8 mouse cellular contexts compared by ENCODE assay signal in the genomic region with DNA sequence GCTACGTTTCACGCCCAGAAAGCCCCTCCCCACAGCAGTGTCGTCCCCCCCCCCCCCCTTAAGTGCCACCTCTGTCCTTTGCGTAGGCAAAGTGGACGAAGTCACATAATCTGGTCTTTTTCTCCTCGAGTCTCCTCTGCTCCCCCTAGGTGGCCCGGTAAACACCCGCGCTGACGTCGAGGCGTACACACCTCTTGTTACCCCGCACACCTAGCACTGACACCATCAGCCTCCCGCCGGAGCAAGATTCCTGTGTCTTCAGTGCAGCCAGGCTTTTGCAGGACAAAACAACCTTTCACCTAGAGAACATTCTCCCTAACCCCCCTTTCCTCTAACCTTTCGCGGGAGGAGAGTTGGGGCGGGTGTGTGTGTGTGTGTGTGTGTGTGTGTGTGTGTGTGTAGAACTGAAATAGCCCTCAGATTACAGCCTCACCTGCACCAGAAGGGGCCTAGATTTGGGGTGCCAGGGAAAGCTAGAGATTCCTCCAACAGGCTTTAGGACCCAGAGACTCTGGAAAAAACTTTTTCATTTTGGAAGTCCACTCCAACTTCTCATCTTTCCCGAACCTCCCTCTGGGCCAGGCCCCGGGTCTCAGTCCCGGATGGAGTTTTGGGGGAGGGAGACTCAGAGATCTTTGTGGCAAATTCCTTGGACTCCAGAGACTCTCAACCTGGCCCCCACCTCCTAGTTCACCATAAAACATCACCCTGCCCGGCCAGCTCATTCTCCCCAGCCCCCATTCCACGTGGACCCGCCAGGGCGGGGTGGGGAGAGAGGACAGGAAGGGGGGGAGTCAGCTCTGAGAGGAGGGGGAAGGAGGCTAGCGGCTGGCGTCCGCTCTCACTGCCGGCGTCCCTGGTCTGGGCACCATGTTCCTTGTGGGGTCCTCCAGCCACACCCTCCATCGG. TPM values are rescaled to one million over a fixed set of nuclear protein-coding genes. Genes with fewer than 3 reads are reported as not detected.
DNase-seq lines count a peak whose midpoint lies in the region; ATAC-seq and TF ChIP-seq lines count a peak whose summit lies in the region.

Gene Fkbp10, plus strand, starts transcription at position 784 of the 909 bp plus-strand sequence.

- peak within 1 kb of the TSS; percentile 72 for H3K4me3 ChIP-seq in kidney, adult 2 months (ENCODE audit: insufficient read depth, low read depth, low read length)
- H3K4me3 ChIP-seq in gastrocnemius, adult 2 months: peak within 1 kb of the TSS; percentile 92
- peak within 1 kb of the TSS; percentile 39 for H3K4me3 ChIP-seq in hindbrain, embryonic 14.5 days (replicated peaks; ENCODE audit: low read length)
- H3K4me3 ChIP-seq in liver, embryonic 15.5 days (replicated peaks): peak within 1 kb of the TSS; percentile 57

- H3K4me1 ChIP-seq in kidney, adult 2 months (ENCODE audit: control insufficient read depth, insufficient read depth, low read length): no peaks in the 10 kb centered on the region
- peaks cover 9% of the 10 kb centered on the region for H3K4me1 ChIP-seq in hindbrain, embryonic 14.5 days (replicated peaks; ENCODE audit: control insufficient read depth, insufficient read depth, low read length)
- H3K4me1 ChIP-seq in liver, embryonic 15.5 days (replicated peaks): peaks cover 13% of the 10 kb centered on the region

- TF ChIP-seq POLR2A in kidney, adult 2 months (IDR thresholded peaks at IDR 0.05; ENCODE audit: low read depth, low read length): no peak

- H3K27ac ChIP-seq in kidney, adult 2 months (ENCODE audit: insufficient read depth, low read depth, low read length): peak within 1 kb of the TSS; percentile 51
- H3K27ac ChIP-seq in gastrocnemius, adult 2 months: peak within 1 kb of the TSS; percentile 90
- peak within 1 kb of the TSS; percentile 16 for H3K27ac ChIP-seq in hindbrain, embryonic 14.5 days
- peak within 1 kb of the TSS; percentile 24; the same call in 1 of the 2 replicates for H3K27ac ChIP-seq in liver, embryonic 15.5 days (replicated peaks)

- TF ChIP-seq CTCF in kidney, adult 2 months (conservative IDR thresholded peaks at IDR 0.05; ENCODE audit: insufficient read depth, insufficient read length, low read depth, low read length): no peak
- TF ChIP-seq CTCF in gastrocnemius, adult 2 months (IDR thresholded peaks at IDR 0.05): no peak

- H3K9me3 ChIP-seq in hindbrain, embryonic 14.5 days (ENCODE audit: control insufficient read depth, low read length): no peaks in the 10 kb centered on the region
- H3K9me3 ChIP-seq in liver, embryonic 15.5 days (replicated peaks): no peaks in the 10 kb centered on the region

- peak; percentile 61; the same call in 1 of the 2 replicates for ATAC-seq in hindbrain, embryonic 14.5 days (ENCODE audit: low FRiP score)
- no peak; the same call in 1 of the 2 replicates for ATAC-seq in liver, embryonic 15.5 days (ENCODE audit: insufficient read depth)
- ATAC-seq in monocyte, adult 5-6 weeks (replicated peaks; ENCODE audit: insufficient number of reproducible peaks, low FRiP score, low TSS enrichment, poor library complexity, severe bottlenecking): no peak

- no peaks in the 10 kb centered on the region for H3K36me3 ChIP-seq in kidney, adult 2 months (ENCODE audit: control insufficient read depth, insufficient read depth, low read length)
- no peaks in the 10 kb centered on the region for H3K36me3 ChIP-seq in hindbrain, embryonic 14.5 days (replicated peaks; ENCODE audit: control insufficient read depth, insufficient read depth)
- no peaks in the 10 kb centered on the region for H3K36me3 ChIP-seq in liver, embryonic 15.5 days (replicated peaks)

- H3K27me3 ChIP-seq in kidney, adult 2 months (replicated peaks; ENCODE audit: control insufficient read depth, insufficient read depth, low read length): no peaks in the 10 kb centered on the region
- H3K27me3 ChIP-seq in hindbrain, embryonic 14.5 days (ENCODE audit: control insufficient read depth, insufficient read depth, low read length): peaks cover 24% of the 10 kb centered on the region
- peaks cover 62% of the 10 kb centered on the region for H3K27me3 ChIP-seq in liver, embryonic 15.5 days

- peak; percentile 51 for DNase-seq in kidney, adult 2 months
- no peak for DNase-seq in kidney, adult 18-20 months
- DNase-seq in adrenal gland, postnatal 25 days: peak; percentile 65
- peak; percentile 78 for DNase-seq in gastrocnemius, adult 2 months
- no peak for DNase-seq in hindbrain, embryonic 14.5 days (ENCODE audit: low spot score)
- DNase-seq in ovary, postnatal 10 days (ENCODE audit: low spot score): peak; percentile 69

- H3K4me2 ChIP-seq in hindbrain, embryonic 14.5 days (replicated peaks): peak within 1 kb of the TSS; percentile 47
- peak within 1 kb of the TSS; percentile 67 for H3K4me2 ChIP-seq in liver, embryonic 15.5 days

- intact Hi-C loops in gastrocnemius, adult 2 months (cut with DNase I): no loop called here

- H3K9ac ChIP-seq in hindbrain, embryonic 14.5 days: peak within 1 kb of the TSS; percentile 54
- H3K9ac ChIP-seq in liver, embryonic 15.5 days: no peak within 1 kb of the TSS

- WGBS in kidney, adult 2 months: 7% methylated on average over 31 of the region's 31 CpGs
- 2% methylated on average over 31 of the region's 31 CpGs for WGBS in hindbrain, embryonic 14.5 days
- WGBS in liver, embryonic 15.5 days (ENCODE audit: insufficient replicate concordance): 3% methylated on average over 31 of the region's 31 CpGs

RNA-seq across cellular contexts. Expression of gene Fkbp10, which starts in this region (rescaled TPM):
- polyA plus RNA-seq in kidney, adult 2 months (2012; rRNA removed): 12.5 and 15.9 TPM in 2 replicates
- 23.8 and 24.7 TPM in 2 replicates for total RNA-seq in adrenal gland, postnatal 25 days (2021)
- 1 to 10 TPM; 1.9 to 4.5 TPM for total RNA-seq in gastrocnemius, adult 2 months (2021)
- polyA plus RNA-seq in hindbrain, embryonic 14.5 days (2014; fragmentation: Nextera tagmentation; extraction: Ambion mirVana): 22.7 and 24.7 TPM in 2 replicates
- 7.8 and 8.5 TPM in 2 replicates for polyA plus RNA-seq in liver, embryonic 15.5 days (2015; fragmentation: Nextera tagmentation; extraction: Ambion mirVana)
- total RNA-seq in monocyte, adult 5-6 weeks (2017): 0.57 to 4.4 TPM (median 2.1 TPM) in 3 replicates

Comparison
In these comparisons a context has a peak if more than half of its experiments do, and no peak if none do; other contexts are left out.
1. DNase-seq: peak in kidney, adult 2 months (single experiment), adrenal gland, postnatal 25 days (single experiment), gastrocnemius, adult 2 months (single experiment) and ovary, postnatal 10 days (single experiment); none in kidney, adult 18-20 months (single experiment) and hindbrain, embryonic 14.5 days (single experiment).
2. H3K27ac ChIP-seq: peak in every context shown above with its lines; median percentile 90 in gastrocnemius, adult 2 months; 51 in kidney, adult 2 months; 24 in liver, embryonic 15.5 days; 16 in hindbrain, embryonic 14.5 days.
3. H3K4me3 ChIP-seq: peak in every context shown above with its lines; median percentile 92 in gastrocnemius, adult 2 months; 72 in kidney, adult 2 months; 57 in liver, embryonic 15.5 days; 39 in hindbrain, embryonic 14.5 days.